Mouse (Mus musculus): ENCODE measurements around the gene Pax8. TPM values are rescaled to one million over a fixed set of nuclear protein-coding genes. Genes with fewer than 3 reads are reported as not detected.

Gene Pax8
- polyA plus RNA-seq, 1 experiment from 2014 or later: not detected

- Histone ChIP-seq H3K27ac (replicated peaks; ENCODE audit: low read depth, low read length) (no peak overlapping the region), H3K27me3 (ENCODE audit: control insufficient read depth, insufficient read depth, low read length) (no peaks in the 10 kb centered on the region), H3K4me1 (ENCODE audit: control insufficient read depth, insufficient read depth, low read length) (no peaks in the 10 kb centered on the region), H3K9me3 (ENCODE audit: control insufficient read depth, low read length) (no peaks in the 10 kb centered on the region), H3K9ac (ENCODE audit: low read length) (no peak overlapping the region), H3K4me3 (ENCODE audit: low read depth, low read length) (no peak overlapping the region), H3K4me2 (ENCODE audit: low read depth, severe bottlenecking) (no peak overlapping the region), H3K36me3 (ENCODE audit: control insufficient read depth, insufficient read depth, low read length) (no peaks in the 10 kb centered on the region)
- ATAC-seq (ENCODE audit: insufficient number of reproducible peaks, low FRiP score, low TSS enrichment, low read depth) (no peak), DNase-seq (ENCODE audit: low spot score) (no peak)
- WGBS: 82% methylated on average over 4 of the region's 4 CpGs
Measured at GRCm38 (mm10) chr2:24456841-24457240, 18.6 kb downstream of the Pax8 start.

GRCm38 (mm10) chr2:24455057-24455855 lies 20.1 kb downstream of the Pax8 start:
- DNase-seq (ENCODE audit: low spot score) (no peak), ATAC-seq (ENCODE audit: insufficient number of reproducible peaks, low FRiP score, low TSS enrichment, low read depth) (no peak)
- no peak overlapping the region for H3K4me2 ChIP-seq (ENCODE audit: low read depth, severe bottlenecking)
- no peaks in the 10 kb centered on the region for H3K4me1 ChIP-seq (ENCODE audit: control insufficient read depth, insufficient read depth, low read length)
- H3K36me3 ChIP-seq (ENCODE audit: control insufficient read depth, insufficient read depth, low read length): no peaks in the 10 kb centered on the region
- no peak overlapping the region for H3K4me3 ChIP-seq (ENCODE audit: low read depth, low read length)
- WGBS: 51% methylated on average over 6 of the region's 6 CpGs
- H3K9ac ChIP-seq (ENCODE audit: low read length): no peak overlapping the region
- no peaks in the 10 kb centered on the region for H3K27me3 ChIP-seq (ENCODE audit: control insufficient read depth, insufficient read depth, low read length)
- no peak overlapping the region for H3K27ac ChIP-seq (replicated peaks; ENCODE audit: low read depth, low read length)
- H3K9me3 ChIP-seq (ENCODE audit: control insufficient read depth, low read length): no peaks in the 10 kb centered on the region

DNA sequence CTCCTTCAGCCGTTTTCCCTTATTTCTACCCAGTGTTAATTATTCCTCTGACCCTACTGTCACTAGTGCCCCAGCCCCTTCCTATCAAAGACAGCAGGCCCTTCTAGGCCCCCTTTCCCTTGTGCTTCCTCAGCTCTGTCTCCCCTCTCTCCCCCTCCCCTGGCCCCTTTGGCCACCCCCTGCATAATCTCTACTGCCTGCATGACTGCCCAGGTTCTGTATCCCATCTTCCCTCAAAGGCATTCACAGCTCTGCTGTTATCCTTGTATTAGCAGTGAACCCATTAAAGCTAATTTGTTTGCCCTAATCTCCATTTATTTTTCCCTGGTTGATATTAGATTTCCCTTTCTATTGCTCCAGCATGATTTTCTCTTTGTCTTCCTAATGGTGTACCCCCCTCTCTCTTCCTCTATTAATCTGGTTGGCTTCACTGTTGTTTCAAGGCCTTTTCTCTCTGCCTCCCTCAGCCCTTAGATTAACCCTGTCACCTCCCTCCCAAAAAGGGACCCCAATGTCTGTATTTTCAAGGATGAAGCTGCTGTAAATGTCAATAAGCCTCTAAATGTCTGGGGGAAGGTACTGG lies 20.9 kb downstream of the Pax8 start:
- no peak for DNase-seq (ENCODE audit: low spot score)
- WGBS: 52% methylated on average over 1 of the region's 1 CpGs

GRCm38 (mm10) chr2:24453206-24453605 lies 22.2 kb downstream of the Pax8 start:
- WGBS: 84% methylated on average over 5 of the region's 5 CpGs
- DNase-seq (ENCODE audit: low spot score): no peak
- H3K27me3 ChIP-seq (ENCODE audit: control insufficient read depth, insufficient read depth, low read length): no peaks in the 10 kb centered on the region
- no peak for ATAC-seq (ENCODE audit: insufficient number of reproducible peaks, low FRiP score, low TSS enrichment, low read depth)
- H3K36me3 ChIP-seq (ENCODE audit: control insufficient read depth, insufficient read depth, low read length): no peaks in the 10 kb centered on the region
- no peaks in the 10 kb centered on the region for H3K9me3 ChIP-seq (ENCODE audit: control insufficient read depth, low read length)
- no peak overlapping the region for H3K4me3 ChIP-seq (ENCODE audit: low read depth, low read length)
- H3K4me1 ChIP-seq (ENCODE audit: control insufficient read depth, insufficient read depth, low read length): no peaks in the 10 kb centered on the region
- no peak overlapping the region for H3K4me2 ChIP-seq (ENCODE audit: low read depth, severe bottlenecking)
- no peak overlapping the region for H3K9ac ChIP-seq (ENCODE audit: low read length)
- no peak overlapping the region for H3K27ac ChIP-seq (replicated peaks; ENCODE audit: low read depth, low read length)

More for the DNA sequence above, 20.9 kb downstream of the Pax8 start:
- no peak for ATAC-seq (ENCODE audit: insufficient number of reproducible peaks, low FRiP score, low TSS enrichment, low read depth)
- Histone ChIP-seq H3K9ac (ENCODE audit: low read length) (no peak overlapping the region), H3K36me3 (ENCODE audit: control insufficient read depth, insufficient read depth, low read length) (no peaks in the 10 kb centered on the region), H3K27me3 (ENCODE audit: control insufficient read depth, insufficient read depth, low read length) (no peaks in the 10 kb centered on the region), H3K9me3 (ENCODE audit: control insufficient read depth, low read length) (no peaks in the 10 kb centered on the region), H3K4me3 (ENCODE audit: low read depth, low read length) (no peak overlapping the region), H3K4me2 (ENCODE audit: low read depth, severe bottlenecking) (no peak overlapping the region), H3K4me1 (ENCODE audit: control insufficient read depth, insufficient read depth, low read length) (no peaks in the 10 kb centered on the region), H3K27ac (replicated peaks; ENCODE audit: low read depth, low read length) (no peak overlapping the region)

GRCm38 (mm10) chr2:24449111-24449510 lies 26.3 kb downstream of the Pax8 start:
- Histone ChIP-seq H3K27me3 (ENCODE audit: control insufficient read depth, insufficient read depth, low read length) (no peaks in the 10 kb centered on the region), H3K9me3 (ENCODE audit: control insufficient read depth, low read length) (no peaks in the 10 kb centered on the region), H3K4me2 (ENCODE audit: low read depth, severe bottlenecking) (no peak overlapping the region), H3K36me3 (ENCODE audit: control insufficient read depth, insufficient read depth, low read length) (no peaks in the 10 kb centered on the region), H3K9ac (ENCODE audit: low read length) (no peak overlapping the region), H3K27ac (replicated peaks; ENCODE audit: low read depth, low read length) (no peak overlapping the region), H3K4me3 (ENCODE audit: low read depth, low read length) (no peak overlapping the region), H3K4me1 (ENCODE audit: control insufficient read depth, insufficient read depth, low read length) (no peaks in the 10 kb centered on the region)
- no peak for ATAC-seq (ENCODE audit: insufficient number of reproducible peaks, low FRiP score, low TSS enrichment, low read depth)
- 84% methylated on average over 4 of the region's 4 CpGs for WGBS
- no peak for DNase-seq (ENCODE audit: low spot score)

DNA sequence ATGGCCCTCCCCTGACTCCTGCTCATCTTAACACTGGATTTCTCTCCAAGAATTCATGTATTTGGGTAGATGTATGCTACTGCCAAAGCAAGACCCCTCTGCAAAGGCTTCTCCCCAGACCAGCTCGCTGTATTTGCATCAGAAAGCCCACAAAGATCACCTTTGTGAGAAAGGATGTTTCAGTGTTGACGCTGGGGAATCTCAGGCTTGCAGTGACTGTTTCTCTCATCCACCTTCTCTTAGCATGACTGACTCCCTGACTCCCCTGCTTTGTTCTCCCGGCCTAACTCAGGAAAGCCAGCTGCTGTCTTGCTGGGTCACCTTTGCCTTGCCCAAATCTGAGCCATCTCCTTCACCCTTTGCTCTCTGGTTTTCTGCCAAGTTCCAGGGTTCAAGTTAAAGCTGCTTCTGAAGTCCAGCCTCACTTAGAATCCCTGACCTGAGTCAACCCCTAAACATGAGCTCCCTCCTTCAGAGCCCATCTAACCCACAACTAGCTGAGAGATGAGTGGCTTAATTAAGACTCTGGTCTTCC lies 32.1 kb downstream of the Pax8 start:
- H3K4me2 ChIP-seq (ENCODE audit: low read depth, severe bottlenecking): no peak overlapping the region
- DNase-seq (ENCODE audit: low spot score) (no peak), ATAC-seq (ENCODE audit: insufficient number of reproducible peaks, low FRiP score, low TSS enrichment, low read depth) (no peak)
- H3K9ac ChIP-seq (ENCODE audit: low read length): no peak overlapping the region
- WGBS: 62% methylated on average over 3 of the region's 3 CpGs
- no peak overlapping the region for H3K4me3 ChIP-seq (ENCODE audit: low read depth, low read length)
- no peaks in the 10 kb centered on the region for H3K36me3 ChIP-seq (ENCODE audit: control insufficient read depth, insufficient read depth, low read length)
- no peak overlapping the region for H3K27ac ChIP-seq (replicated peaks; ENCODE audit: low read depth, low read length)
- H3K27me3 ChIP-seq (ENCODE audit: control insufficient read depth, insufficient read depth, low read length): no peaks in the 10 kb centered on the region
- H3K9me3 ChIP-seq (ENCODE audit: control insufficient read depth, low read length): no peaks in the 10 kb centered on the region
- no peaks in the 10 kb centered on the region for H3K4me1 ChIP-seq (ENCODE audit: control insufficient read depth, insufficient read depth, low read length)

GRCm38 (mm10) chr2:24442303-24442925 lies 33.0 kb downstream of the Pax8 start:
- no peak overlapping the region for H3K9ac ChIP-seq (ENCODE audit: low read length)
- no peak for DNase-seq (ENCODE audit: low spot score)
- ATAC-seq (ENCODE audit: insufficient number of reproducible peaks, low FRiP score, low TSS enrichment, low read depth): no peak
- no peak overlapping the region for H3K4me3 ChIP-seq (ENCODE audit: low read depth, low read length)
- no peaks in the 10 kb centered on the region for H3K4me1 ChIP-seq (ENCODE audit: control insufficient read depth, insufficient read depth, low read length)
- H3K4me2 ChIP-seq (ENCODE audit: low read depth, severe bottlenecking): no peak overlapping the region
- no peaks in the 10 kb centered on the region for H3K9me3 ChIP-seq (ENCODE audit: control insufficient read depth, low read length)
- WGBS: 55% methylated on average over 4 of the region's 4 CpGs
- H3K27ac ChIP-seq (replicated peaks; ENCODE audit: low read depth, low read length): no peak overlapping the region
- H3K36me3 ChIP-seq (ENCODE audit: control insufficient read depth, insufficient read depth, low read length): no peaks in the 10 kb centered on the region
- no peaks in the 10 kb centered on the region for H3K27me3 ChIP-seq (ENCODE audit: control insufficient read depth, insufficient read depth, low read length)

- Histone ChIP-seq H3K4me3 (ENCODE audit: low read depth, low read length) (no peak overlapping the region), H3K27me3 (ENCODE audit: control insufficient read depth, insufficient read depth, low read length) (no peaks in the 10 kb centered on the region), H3K36me3 (ENCODE audit: control insufficient read depth, insufficient read depth, low read length) (no peaks in the 10 kb centered on the region), H3K27ac (replicated peaks; ENCODE audit: low read depth, low read length) (no peak overlapping the region), H3K9me3 (ENCODE audit: control insufficient read depth, low read length) (no peaks in the 10 kb centered on the region), H3K9ac (ENCODE audit: low read length) (no peak overlapping the region), H3K4me2 (ENCODE audit: low read depth, severe bottlenecking) (no peak overlapping the region), H3K4me1 (ENCODE audit: control insufficient read depth, insufficient read depth, low read length) (no peaks in the 10 kb centered on the region)
- DNase-seq (ENCODE audit: low spot score) (no peak), ATAC-seq (ENCODE audit: insufficient number of reproducible peaks, low FRiP score, low TSS enrichment, low read depth) (no peak)
Measured at GRCm38 (mm10) chr2:24441899-24442298, 33.5 kb downstream of the Pax8 start.
